Mouse (Mus musculus) right cerebral cortex, postnatal 4 days (tissue): ENCODE results near the gene Vps29.
"Not testable (repeated sequence)": the region's sequence is repeated elsewhere in the genome, so short reads cannot be mapped to it uniquely, and the experiment has no call there.

ENCODE experiments used
- DNase-seq: peaks from one replicate; pipeline ENCODE4 v3.0.0-alpha.2; 2022

Gene Vps29

DNA sequence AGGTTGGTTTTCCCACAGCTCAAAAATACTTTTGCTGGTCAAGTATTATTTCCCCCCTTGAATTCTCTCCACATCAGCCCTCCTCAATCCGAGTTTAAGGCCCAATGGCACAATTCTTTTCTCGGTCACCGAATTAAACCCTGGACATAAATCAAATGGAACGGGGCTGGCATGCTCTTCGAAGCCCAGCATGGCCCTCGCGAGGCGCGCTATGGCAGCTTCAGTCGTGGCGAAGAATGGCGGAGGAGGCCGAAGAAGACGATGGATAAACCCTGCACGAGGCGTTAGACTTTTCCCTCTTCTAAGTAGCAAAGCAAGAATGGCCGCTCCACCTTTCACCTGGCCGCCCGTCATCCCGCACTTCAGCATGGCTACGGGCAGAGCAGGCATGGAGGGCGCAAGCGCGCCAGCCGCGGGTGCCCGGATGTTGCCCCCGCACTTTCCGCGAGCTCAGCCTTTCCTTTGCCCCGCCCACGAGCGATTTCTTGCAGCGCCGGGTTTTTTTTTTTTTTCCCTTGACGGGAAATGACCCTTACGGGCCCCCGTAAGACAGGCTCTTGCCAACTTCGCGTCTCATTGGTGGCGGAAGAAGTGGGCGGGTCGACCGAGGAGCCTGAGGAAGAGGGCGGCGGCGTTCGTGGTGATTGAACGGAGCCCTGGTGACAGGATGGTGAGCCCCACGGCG is at the start of gene Vps29, which contains the start of gene Rad9b:
Vps29 (plus strand) TSS at position 563 of the 685 bp plus-strand sequence.
Rad9b (minus strand) TSS at position 427 of the 685 bp plus-strand sequence.
- peak; percentile 98 for DNase-seq

DNA sequence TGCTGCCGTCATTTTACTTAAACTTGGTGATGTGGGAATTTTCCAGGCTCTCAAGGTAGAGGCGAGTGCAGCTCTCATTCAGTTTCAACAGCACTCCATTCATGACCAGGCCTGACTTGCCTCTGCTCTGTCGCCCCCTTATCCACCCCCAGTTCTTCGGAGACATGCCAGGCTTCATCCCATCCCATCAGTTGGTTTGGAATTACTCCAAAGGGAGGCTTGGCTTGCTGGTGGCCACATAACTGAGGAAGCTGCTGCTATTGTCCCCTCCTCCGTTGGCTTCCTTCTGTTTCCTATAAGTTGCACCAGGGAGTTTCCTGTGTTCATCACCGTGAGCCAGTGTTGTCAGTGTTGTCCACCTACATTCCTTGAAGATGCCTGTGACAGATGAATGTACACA is 49.6 kb upstream of the Vps29 start:
- no peak for DNase-seq

DNA sequence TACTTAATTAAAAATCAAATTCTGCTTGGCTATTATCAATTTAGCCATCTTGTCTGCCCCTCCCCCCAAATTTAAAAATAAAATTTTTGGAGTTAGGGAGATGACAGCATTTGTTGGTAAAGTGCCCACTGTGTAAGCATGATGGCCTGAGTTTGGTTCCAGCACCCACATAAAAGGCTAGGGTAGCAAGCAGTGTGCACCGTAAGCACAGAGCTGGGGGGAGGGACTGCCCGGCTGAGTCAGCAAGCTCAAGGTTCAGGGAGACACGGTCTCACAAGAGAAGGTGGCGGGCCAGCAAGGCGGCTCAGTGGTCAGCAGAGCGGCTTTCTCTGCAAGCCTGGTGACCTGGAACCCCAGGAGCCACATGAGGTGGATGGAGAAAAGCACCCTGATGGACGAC is 48.7 kb upstream of the Vps29 start:
- no peak for DNase-seq

DNA sequence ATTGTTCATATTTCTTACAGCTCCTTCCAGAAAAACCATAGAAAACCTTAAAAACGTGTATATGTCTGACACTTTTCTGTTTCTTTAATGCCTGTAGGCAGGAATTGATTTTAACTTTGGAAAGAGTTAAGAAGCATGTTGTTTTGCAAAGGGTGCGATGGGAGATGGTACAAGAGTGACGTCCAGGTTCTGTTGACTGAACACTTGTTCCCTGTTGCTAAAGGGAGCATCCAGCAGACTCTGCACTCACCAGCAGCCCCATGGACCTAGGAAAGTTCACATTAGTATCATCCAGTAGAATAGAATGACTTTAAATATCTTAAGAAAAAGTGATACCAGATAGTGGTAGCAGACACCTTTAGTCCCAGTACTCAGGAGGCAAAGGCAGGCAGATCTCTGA is 47.6 kb upstream of the Vps29 start:
- DNase-seq, result no peak

DNA sequence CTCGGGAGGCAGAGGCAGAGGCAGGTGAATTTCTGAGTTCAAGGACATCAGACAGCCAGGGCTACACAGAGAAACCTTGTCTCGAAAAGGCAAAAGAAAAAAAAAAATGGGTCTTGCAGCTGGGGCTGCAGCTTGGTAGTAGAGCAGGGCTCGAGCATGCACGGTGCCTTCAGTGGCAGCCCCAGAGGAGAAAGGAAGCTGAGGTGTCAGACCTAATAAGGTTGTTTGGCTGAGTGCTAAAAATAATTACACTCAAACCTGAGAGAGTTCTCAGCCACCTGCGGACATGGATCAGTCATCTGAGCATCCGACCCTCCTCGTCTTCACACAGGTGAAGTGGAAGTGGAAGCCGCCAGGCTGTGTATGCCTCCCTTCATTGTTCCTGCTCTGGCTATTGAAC is 43.5 kb upstream of the Vps29 start:
- DNase-seq, result no peak

DNA sequence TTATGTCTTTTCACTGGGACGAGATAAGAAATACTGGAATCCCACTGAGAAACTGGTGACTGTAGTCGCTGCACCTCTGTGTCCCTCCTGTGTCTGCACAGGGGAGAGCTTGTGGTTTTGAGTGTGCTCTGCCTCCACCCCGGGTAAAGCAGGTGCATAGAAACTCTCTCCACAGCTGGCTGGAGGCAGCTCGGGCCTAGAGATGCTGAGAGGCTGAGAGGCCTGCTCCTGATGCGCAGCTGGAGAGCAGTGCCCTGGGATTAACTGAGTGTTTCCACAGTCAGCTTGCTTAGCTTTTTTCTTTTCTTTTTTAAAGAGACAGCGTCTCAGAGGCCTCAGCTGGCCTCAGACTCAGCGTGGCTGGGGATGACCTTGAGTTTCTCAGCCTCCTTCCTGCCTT is 42.5 kb upstream of the Vps29 start:
- no peak for DNase-seq

DNA sequence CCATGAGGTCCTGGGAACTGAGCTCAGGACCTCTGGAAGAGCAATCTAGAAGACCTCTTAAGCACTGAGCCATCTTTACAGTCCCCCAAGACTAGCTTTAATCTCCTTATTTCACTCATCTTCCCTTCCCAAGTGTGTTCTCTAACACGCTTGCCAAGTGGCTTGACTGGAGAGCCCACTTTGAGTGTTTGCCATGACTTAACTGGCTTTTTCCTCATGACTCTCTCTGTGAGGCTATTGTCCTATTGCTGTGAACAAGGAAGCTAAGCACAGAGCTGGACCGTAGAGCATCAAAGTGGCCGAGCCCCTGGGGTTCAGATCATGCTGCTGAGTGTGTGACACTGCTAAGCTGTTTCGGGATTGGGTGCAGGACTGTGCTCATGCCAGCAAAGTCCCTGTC is 41.8 kb upstream of the Vps29 start:
- DNase-seq, result no peak

DNA sequence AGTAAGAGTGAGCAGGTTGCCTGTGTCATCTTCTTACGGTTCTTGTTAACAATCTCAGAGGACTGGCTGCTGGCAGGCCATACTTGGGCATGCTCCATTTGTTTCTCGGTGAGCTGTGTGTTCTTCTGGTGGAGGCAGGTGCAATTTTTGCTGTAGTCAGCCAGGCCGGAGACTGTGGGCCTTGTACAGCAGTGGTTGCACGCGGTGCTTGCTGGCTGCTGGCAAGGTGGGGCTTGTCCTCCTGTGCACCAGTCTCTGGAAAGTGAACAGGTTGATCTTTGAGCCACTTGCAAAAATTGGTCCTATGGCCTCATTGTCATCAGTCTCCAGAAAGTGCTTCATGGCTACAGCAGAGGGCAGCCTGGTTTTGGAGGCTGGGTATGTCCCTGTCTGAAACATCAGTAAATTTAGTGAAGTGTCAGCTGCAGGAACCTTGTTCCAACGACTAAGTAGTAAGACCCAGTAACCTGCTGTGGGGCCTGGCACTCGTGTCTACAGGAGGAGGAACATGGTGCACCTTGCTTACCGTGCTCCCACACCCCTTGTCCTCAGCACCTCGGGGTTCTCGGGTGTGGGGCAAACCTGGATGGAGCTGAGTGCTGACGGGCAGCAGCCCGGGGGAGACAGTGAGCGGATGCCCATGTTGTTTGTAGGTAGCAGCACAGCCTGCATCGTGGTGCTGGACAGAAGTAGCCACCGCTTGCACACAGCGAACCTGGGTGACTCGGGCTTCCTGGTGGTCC is 41.1 kb upstream of the Vps29 start:
- no peak for DNase-seq

DNA sequence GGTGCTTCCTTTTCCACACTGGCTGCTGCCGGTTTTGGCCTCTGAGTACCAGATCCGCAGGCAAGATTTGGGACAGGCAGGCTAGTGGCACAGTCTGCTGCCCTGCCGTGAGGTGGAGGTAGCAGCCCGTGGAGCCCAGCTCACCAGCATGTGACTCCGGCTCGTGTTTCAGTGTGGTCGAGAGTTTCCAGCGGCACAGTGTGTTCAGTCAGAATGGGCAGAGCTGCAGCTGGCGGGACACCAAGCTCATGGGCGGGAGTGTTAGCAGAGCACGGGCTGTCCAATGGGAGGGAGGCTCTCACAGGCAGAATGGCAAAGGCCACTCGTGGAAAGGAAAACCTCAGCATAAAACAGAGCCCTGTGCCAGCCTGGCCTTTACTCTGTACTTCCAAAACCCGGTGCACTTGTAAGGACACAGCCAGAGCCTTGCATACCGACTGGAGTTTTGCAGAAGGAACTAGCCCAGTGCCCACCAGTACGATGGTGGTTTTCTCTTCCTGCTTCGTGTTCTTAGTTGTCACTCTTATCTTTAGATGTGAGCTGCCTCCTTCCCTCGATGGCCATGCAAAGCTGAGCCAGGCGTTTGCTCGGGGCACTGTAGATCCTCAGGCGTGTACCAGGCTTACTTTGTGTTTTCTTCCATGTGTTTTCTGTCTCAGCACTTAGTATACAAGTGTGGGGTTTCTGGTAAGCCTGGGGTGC is 39.1 kb upstream of the Vps29 start:
- DNase-seq, result peak; percentile 69

DNA sequence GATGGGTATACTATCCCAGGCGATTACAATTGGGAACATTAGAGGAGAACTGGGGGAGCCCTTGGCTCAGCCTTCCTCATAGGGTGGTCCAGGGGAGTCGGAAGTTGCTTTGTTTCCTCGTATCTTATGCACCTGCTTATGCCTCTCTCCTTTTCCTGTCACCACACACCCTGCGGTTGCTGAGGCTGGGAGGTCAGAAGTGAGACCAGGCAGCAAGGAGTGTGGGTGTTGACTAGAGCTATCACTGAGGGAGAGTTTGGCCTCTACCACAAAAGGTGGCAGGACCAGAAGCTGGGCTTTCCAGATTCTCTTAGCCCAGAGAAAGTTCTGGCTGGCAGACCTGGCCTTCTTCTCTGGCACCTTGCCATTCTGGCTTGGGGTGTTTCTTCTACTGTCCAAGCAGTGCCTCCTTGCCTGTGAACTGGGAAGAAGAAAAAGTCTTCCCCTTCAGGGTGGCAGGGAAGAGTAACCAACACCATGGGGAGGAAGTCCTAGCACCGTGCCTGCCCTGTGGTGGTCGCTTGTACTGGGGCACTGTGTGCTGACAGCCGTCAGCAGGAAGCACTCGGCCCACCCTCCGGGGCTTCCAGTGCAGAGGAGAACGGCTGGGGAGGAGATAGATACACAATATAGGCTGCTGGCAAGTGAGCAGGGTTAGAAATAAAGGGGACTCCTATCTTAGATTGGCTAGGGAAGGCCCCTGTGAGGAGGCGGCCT is 36.7 kb upstream of the Vps29 start:
- DNase-seq, result no peak

DNA sequence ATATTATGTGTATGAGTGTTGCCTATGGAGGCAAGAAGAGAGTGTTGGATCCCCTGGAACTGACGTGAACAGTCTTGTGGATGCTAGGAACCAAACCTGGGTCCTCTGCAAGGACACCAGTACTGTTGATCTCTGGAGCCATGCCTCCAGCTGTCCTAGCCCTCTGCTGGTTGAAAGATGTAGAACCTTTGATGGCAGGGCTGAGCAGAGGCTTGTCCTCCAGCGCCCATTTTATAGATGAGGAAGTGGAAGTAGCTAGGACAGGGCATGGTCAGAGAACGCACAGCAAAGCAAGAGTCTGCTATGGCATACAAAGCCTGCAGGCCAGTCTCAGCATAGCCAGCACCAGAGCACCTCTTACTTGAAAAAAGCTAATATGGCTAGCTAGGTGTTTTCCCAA is 36.1 kb upstream of the Vps29 start:
- DNase-seq, result no peak

DNA sequence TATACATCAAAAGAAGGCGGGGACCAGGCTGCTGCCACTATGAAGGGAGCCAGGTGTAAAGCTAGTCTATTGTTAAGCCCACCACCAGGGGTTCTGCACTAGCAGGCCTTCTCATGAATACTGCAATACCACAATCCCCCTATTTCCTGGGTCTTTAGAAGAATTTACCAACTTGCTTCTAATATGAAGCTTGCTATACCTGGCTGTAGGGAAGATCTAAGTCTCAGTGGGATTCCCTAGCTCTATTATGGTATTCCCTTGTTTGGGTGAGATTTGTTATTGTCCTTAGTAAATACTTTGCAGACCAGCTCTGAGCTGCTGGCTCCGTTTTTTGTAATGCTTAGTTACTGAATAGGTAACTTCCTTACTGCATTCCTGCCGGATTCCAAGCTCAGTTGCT is 35.2 kb upstream of the Vps29 start:
- not testable (repeated sequence) for DNase-seq

DNA sequence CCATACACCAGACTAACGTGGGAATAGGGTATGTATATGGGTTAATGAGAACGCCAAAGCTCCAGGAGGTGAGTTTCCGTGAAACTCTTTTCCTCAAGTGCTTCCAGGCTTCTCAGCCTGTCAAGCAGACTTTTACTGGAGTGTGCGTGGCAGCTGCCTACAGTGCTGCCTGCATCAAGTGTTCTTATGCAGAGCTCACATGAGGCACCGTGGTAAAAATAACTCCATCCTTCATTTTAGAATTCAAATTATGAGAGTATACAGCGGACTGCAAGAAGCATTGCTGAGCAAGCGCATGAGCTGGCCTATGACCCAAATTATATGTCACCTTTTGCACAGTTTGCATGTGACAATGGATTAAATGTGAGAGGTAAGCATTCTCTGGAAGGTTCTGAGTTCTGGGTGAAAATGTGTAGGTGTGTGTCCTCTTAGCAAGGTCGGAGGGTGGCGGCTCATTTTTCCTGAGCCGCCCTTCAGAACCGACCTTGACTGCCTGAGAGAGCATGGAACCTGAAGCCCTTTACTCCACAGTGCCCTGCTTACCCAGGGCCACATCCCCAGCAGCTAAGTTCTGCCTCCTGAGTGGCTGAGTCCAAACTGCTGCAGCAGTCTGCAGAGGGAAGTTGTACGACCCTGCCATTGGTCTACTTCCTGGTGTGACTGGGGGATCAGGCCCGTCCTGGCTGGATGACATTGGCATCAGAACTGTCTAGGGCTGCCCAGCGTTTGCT is 34.5 kb upstream of the Vps29 start:
- no peak for DNase-seq

DNA sequence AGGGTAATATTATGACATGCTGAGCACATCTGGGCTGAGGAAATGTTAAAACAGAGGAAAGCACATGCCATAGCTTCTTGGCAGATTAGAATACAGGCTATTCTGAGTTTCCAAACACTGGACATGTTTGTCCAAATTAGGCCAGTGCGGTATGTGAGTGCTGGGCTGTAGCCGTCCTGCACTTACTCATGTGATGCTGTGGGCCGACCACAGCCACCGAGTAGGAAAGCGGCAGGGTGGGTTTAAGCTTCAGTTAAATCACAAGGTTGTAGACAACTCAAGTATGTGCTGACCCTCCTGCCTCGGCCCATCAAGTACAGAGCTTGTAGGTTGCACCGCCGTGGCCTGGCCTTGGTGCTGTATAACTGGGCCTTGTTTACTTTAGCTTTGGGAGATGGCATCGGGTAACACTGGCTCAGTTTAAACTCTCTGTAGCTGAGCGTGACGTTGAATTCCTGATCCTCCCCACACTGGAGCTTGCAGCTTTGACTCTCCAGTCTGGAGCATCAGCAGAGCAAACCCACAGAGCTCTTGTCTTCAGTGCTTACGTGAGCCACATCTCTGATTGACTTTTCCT is 33.9 kb upstream of the Vps29 start:
- DNase-seq, result no peak

DNA sequence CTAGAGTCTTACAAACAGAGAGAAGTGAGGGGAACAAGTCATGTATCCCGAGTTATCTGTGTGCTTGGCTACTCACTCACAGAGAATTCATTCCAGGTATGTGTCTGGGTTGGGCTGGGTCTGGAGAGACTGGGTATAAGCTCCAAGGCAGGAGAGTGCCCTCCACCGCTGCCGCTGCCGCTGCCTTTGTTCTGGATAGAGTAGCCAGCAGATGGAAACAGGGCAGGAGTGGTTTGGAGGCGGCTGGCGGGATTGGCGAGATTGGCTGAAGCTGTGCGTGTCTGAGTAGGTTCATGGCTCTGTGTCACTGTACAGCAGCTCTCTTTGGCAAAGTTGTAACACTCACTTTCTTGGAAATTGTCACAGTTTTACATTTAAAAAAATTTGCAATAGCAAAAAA is 30.6 kb upstream of the Vps29 start:
- DNase-seq, result no peak

DNA sequence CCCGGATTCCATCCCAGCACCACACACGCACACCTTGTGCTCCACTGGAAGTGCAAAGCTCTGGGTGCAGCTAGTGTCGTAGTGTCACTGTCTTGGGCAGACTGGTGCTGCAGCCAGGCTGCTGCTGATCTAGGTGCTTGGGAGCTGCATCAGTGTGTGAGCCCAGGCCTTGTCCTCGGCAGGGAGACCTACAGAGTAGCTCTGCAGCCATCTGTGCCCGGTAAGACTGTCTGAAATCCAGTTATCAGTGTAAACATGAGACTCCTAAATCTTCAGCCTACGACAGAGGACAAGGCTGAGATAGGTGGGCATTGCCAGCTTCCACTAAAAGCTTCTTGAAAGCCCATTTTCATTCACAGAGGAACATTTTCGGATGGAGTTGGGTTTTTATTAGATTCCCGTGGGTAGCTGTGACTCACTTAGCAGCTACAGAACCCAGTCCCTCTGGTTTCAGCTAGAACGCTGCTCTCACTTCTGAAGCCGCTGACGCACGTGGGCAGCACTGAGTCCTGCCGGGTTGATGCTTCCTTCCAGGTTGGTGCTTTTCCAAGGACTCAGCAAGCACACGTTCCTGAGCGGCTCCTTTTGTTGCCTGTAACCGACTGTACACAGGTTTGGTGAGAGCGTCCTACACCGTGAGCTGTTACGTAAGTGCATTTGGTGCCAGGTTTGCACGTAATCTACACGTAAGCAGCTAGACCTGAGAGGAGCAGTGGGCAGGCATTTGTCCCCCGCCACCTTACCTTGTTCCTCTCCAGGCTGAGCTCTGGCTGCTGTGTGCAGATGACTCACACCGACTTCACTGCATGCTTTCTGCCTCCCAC is 29.3 kb upstream of the Vps29 start:
- DNase-seq, result no peak

DNA sequence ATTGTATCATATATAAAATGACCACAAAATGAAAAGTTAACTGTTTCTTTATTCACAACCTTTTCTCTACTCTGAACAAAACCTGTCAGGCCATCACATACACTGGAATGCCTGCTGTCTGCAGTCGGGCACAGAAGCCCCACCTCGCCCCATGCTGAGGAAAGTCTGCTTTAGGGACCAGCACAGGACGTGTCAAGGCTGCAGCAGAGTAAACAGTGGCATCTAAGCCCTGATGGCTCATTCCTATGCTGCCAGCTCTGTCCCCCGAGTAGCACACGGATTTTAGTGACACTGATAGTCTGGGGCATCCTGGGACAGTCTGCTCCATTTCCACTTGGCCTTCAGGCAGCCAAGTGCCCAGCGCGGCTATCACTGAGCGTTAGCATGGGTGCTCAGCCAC is 28.7 kb upstream of the Vps29 start:
- DNase-seq, result no peak

DNA sequence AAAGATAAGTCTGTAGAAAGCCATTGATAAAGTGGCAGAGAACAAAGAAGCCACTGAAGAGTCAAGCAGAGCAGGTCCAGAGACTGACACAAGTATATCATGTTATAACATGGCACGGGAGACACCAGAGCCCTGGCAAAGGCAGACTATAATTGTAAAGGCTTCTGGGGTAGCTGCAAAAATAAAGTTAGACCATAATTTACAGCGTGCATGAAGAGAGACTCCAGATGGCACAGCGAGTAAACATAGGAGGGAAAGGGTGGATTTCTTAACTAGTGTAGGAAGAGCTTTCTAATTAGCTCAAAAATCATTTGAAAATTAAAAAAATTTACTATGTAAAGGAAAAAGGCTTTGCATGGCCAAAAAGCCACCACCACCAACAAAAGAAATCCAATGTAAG is 26.9 kb upstream of the Vps29 start:
- DNase-seq, result no peak

DNA sequence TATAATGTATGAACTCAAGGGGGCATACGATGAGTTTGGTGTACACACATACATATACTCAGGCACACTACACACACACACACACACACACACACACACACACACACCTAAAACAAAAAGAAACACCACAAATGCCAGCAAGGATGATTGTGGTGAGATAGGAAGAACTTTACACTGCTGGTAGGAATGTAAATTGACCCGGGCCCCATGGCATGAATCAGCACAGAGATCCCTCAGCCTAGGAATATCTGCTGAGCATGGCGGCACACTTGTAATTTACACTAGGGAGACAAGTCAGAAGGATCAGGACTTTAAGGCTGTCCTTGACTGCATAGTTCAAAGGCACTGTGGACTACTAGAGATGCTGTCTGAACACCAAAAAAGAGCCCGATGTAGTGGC is 23.9 kb upstream of the Vps29 start:
- DNase-seq, result no peak

DNA sequence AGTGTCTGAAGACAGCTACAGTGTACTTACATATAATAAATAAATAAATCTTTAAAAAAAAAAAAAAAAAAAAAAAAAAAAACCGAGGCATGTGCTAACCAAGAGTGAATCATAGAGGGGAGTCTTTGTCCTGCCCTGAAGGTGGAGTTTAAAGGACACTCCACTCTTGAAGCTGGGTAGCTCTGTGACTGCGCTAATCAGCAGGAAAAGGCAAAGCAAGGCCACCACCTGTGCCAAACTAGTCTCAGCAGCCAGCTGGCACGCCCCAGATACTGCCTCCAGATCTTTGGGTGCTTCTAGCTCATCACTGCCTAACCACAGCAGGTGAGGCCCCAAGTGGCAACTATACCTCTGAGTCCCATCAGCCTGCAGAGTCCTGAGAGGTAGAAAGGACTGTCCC is 19.5 kb upstream of the Vps29 start:
- DNase-seq, result no peak

DNA sequence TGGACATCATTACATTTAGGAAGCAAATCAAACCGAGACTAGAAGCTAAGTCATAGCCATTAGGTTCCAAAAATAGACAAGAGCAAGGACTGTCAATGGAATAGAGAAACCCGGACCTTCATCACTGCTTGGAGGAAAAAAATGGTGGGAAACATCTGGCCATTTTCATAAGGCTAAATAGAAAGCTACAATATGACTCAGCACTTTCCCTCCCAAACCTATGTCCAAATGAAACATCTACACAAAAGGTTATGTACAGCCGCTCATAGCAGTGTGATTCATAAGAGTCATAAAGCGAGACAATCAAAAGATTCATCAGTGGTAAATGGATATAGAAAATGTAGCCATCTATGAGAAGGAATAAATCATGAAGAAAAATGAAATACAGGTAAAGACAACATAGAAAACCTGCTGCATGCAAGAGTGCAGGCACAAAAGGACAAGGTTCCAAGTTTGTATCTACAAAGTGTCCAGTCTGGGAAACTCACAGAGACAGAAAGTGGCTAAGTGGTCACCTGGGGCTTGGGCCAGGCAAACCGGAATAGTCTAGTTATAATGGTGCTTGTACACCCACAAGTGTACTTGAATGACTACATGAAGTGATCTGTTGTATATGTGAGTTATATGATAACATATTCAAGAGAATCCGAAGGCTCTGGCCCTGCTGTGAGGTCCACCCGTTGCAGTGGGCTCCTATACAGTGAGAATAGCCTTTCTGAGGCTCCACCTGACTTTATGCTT is 17.4 kb upstream of the Vps29 start:
- DNase-seq, result no peak
